Mouse (Mus musculus): Measurements from ENCODE around the gene Ralgds.

The Ralgds gene

GRCm38 (mm10) chr2:28566545-28566944, 53.6 kb downstream of the Ralgds start:
- no peak for DNase-seq

GRCm38 (mm10) chr2:28569903-28570302, 57.0 kb downstream of the Ralgds start:
- DNase-seq = no peak

- DNase-seq = no peak
These were observed 62.4 kb downstream of the Ralgds start for GRCm38 (mm10) chr2:28575341-28575740.

GRCm38 (mm10) chr2:28576815-28577214, 63.9 kb downstream of the Ralgds start:
- DNase-seq = no peak

- DNase-seq = peak in 1 of 2 experiments; percentile 48
These were observed 65.1 kb downstream of the Ralgds start for GRCm38 (mm10) chr2:28578003-28578402.

GRCm38 (mm10) chr2:28582647-28583353, 69.9 kb downstream of the Ralgds start:
- peak; percentile 92 to 94 for DNase-seq

GRCm38 (mm10) chr2:28583651-28584050, 70.7 kb downstream of the Ralgds start, which contains the start of gene Gtf3c5:
Gtf3c5 (minus strand) TSS chr2:28583751.
- no peak for DNase-seq

- peak; percentile 78 to 87 for DNase-seq
These were observed 72.2 kb downstream of the Ralgds start for GRCm38 (mm10) chr2:28585043-28585571.

- no peak for DNase-seq
These were observed 72.8 kb downstream of the Ralgds start for GRCm38 (mm10) chr2:28585730-28586129.

GRCm38 (mm10) chr2:28588574-28588973, 75.6 kb downstream of the Ralgds start:
- no peak for DNase-seq

GRCm38 (mm10) chr2:28591479-28591878, 78.6 kb downstream of the Ralgds start:
- DNase-seq = no peak

- peak; percentile 68 to 83 for DNase-seq
These were observed 79.9 kb downstream of the Ralgds start for GRCm38 (mm10) chr2:28592809-28593208.

GRCm38 (mm10) chr2:28596021-28596420, 83.1 kb downstream of the Ralgds start:
- no peak for DNase-seq

- DNase-seq = no peak
These were observed 84.1 kb downstream of the Ralgds start for GRCm38 (mm10) chr2:28596998-28597397.

GRCm38 (mm10) chr2:28597733-28598547, 85.0 kb downstream of the Ralgds start:
- DNase-seq = no peak

- DNase-seq = no peak
These were observed 86.0 kb downstream of the Ralgds start for GRCm38 (mm10) chr2:28598692-28599568.

- DNase-seq = no peak
These were observed 86.6 kb downstream of the Ralgds start for GRCm38 (mm10) chr2:28599569-28599900.

GRCm38 (mm10) chr2:28601720-28602590, 89.0 kb downstream of the Ralgds start:
- no peak for DNase-seq

All from cerebellum, postnatal 25 days (tissue).